Mouse (Mus musculus) hindbrain, embryonic 15.5 days (tissue): ENCODE measurements around the gene Cox14. TPM values are rescaled to one million over a fixed set of nuclear protein-coding genes. Genes with fewer than 3 reads are reported as not detected.
A peak's percentile ranks its signal among the peaks of the same experiment; 100 is the strongest.
"Not testable (repeated sequence)": the region's sequence is repeated elsewhere in the genome, so short reads cannot be mapped to it uniquely, and the experiment has no call there.

Experiments
- ATAC-seq: fragments of 200-750 bp; cut with Nextera tagmentation; 2 replicates; pipeline ENCODE4 v1.8.0; 2017; ENCODE audit warnings: low read depth, moderate number of reproducible peaks, moderate TSS enrichment; ENCODE audit not compliant: low FRiP score
- H3K27ac ChIP-seq: fragments of 300-500 bp; sonication (generic); replicated peaks from 2 replicates; pipeline ENCODE4 v1.5.1; 2015; ENCODE audit warnings: mild to moderate bottlenecking, inconsistent platforms
- H3K27me3 ChIP-seq: fragments of 300-500 bp; sonication (generic); 2 replicates; pipeline ENCODE4 v1.6.1; 2015; ENCODE audit warnings: control low read depth, inconsistent platforms
- H3K36me3 ChIP-seq: fragments of 300-500 bp; sonication (generic); 2 replicates; pipeline ENCODE4 v1.6.1; 2015; ENCODE audit warnings: control low read depth, inconsistent platforms
- H3K4me1 ChIP-seq: fragments of 300-500 bp; sonication (generic); replicated peaks from 2 replicates; pipeline ENCODE4 v1.6.1; 2015; ENCODE audit warnings: control low read depth, inconsistent platforms
- H3K4me2 ChIP-seq: fragments of 300-500 bp; sonication (generic); 2 replicates; pipeline ENCODE4 v1.6.1; 2015; ENCODE audit warnings: moderate library complexity, mild to moderate bottlenecking, inconsistent platforms
- H3K4me3 ChIP-seq: fragments of 300-500 bp; sonication (generic); 2 replicates; pipeline ENCODE4 v1.5.1; 2015; ENCODE audit warnings: mild to moderate bottlenecking, inconsistent platforms
- H3K9ac ChIP-seq: fragments of 300-500 bp; sonication (generic); 2 replicates; pipeline ENCODE4 v1.6.1; 2015; ENCODE audit warnings: inconsistent platforms
- H3K9me3 ChIP-seq: fragments of 300-500 bp; sonication (generic); 2 replicates; pipeline ENCODE4 v1.6.1; 2016; ENCODE audit warnings: control low read depth, inconsistent platforms
- WGBS: fragments of 180-500 bp; shearing (Covaris S2); methylation state at CpG from one replicate; pipeline ENCODE4 v1.1.7; 2015; 5-methylcytosine and 5-hydroxymethylcytosine counted together
- polyA plus RNA-seq: library from polyadenylated mRNA; unstranded; fragments of >200 nt; fragmentation: Nextera tagmentation; extraction: Ambion mirVana; gene quantifications from 2 replicates; pipeline ENCODE4 v1.2.1, GENCODE M21; 2015

Gene Cox14
- polyA plus RNA-seq, 1 experiment from 2014 or later, result 171 TPM

- Histone ChIP-seq H3K4me2 (no peak overlapping the region), H3K27ac (no peak overlapping the region), H3K4me3 (no peak overlapping the region), H3K27me3 (no peaks in the 10 kb centered on the region), H3K9ac (no peak overlapping the region), H3K9me3 (no peaks in the 10 kb centered on the region), H3K36me3 (peaks cover 20% of the 10 kb centered on the region), H3K4me1 (peaks cover 43% of the 10 kb centered on the region)
- no peak for ATAC-seq
- WGBS, result 82% methylated on average over 9 of the region's 9 CpGs
Observed at GRCm38 (mm10) chr15:99718461-99719021, 6.9 kb upstream of the Cox14 start.

- H3K4me1 ChIP-seq, result peaks cover 48% of the 10 kb centered on the region
- no peak overlapping the region for H3K4me3 ChIP-seq
- H3K27me3 ChIP-seq, result no peaks in the 10 kb centered on the region
- no peaks in the 10 kb centered on the region for H3K9me3 ChIP-seq
- no peak for ATAC-seq
- peaks cover 6% of the 10 kb centered on the region; the same call in 1 of the 2 replicates for H3K36me3 ChIP-seq
- H3K4me2 ChIP-seq, result no peak overlapping the region
- H3K27ac ChIP-seq, result no peak overlapping the region
- no peak overlapping the region for H3K9ac ChIP-seq
- 80% methylated on average over 8 of the region's 8 CpGs for WGBS
Observed at GRCm38 (mm10) chr15:99719865-99720264, 5.6 kb upstream of the Cox14 start.

- Histone ChIP-seq H3K9me3 (no peaks in the 10 kb centered on the region), H3K4me2 (no peak overlapping the region), H3K27ac (no peak overlapping the region), H3K9ac (no peak overlapping the region), H3K4me3 (no peak overlapping the region), H3K27me3 (no peaks in the 10 kb centered on the region), H3K36me3 (peaks cover 5% of the 10 kb centered on the region; the same call in 1 of the 2 replicates), H3K4me1 (peaks cover 39% of the 10 kb centered on the region)
- ATAC-seq, result no peak
- 86% methylated on average over 25 of the region's 25 CpGs for WGBS
Observed at GRCm38 (mm10) chr15:99721921-99722743, 3.3 kb upstream of the Cox14 start.

- peak overlapping the region; percentile 63 for H3K27ac ChIP-seq
Observed at GRCm38 (mm10) chr15:99723120-99723514, 2.3 kb upstream of the Cox14 start.

GRCm38 (mm10) chr15:99723515-99724291, 1.7 kb upstream of the Cox14 start:
- H3K36me3 ChIP-seq, result peaks cover 18% of the 10 kb centered on the region
- no peaks in the 10 kb centered on the region for H3K9me3 ChIP-seq
- no peak overlapping the region for H3K4me3 ChIP-seq
- no peaks in the 10 kb centered on the region for H3K27me3 ChIP-seq
- H3K9ac ChIP-seq, result no peak overlapping the region
- 21% methylated on average over 11 of the region's 11 CpGs for WGBS
- peaks cover 29% of the 10 kb centered on the region for H3K4me1 ChIP-seq
- no peak overlapping the region for H3K4me2 ChIP-seq
- ATAC-seq, result no peak
- peak overlapping the region; percentile 63 for H3K27ac ChIP-seq

More at GRCm38 (mm10) chr15:99723120-99723514, 2.3 kb upstream of the Cox14 start:
- Histone ChIP-seq H3K4me3 (no peak overlapping the region), H3K27me3 (no peaks in the 10 kb centered on the region), H3K9me3 (no peaks in the 10 kb centered on the region), H3K4me1 (peaks cover 32% of the 10 kb centered on the region), H3K36me3 (peaks cover 13% of the 10 kb centered on the region), H3K9ac (no peak overlapping the region), H3K4me2 (no peak overlapping the region)
- WGBS, result 57% methylated on average over 10 of the region's 10 CpGs
- no peak for ATAC-seq

GRCm38 (mm10) chr15:99724292-99725021, 961 bp upstream of the Cox14 start:
- Histone ChIP-seq H3K9ac (peak overlapping the region; percentile 26; the same call in 1 of the 2 replicates), H3K27ac (peak overlapping the region; percentile 63), H3K4me2 (peak overlapping the region; percentile 61), H3K4me1 (peaks cover 29% of the 10 kb centered on the region), H3K4me3 (peak overlapping the region; percentile 96), H3K9me3 (no peaks in the 10 kb centered on the region), H3K27me3 (no peaks in the 10 kb centered on the region), H3K36me3 (peaks cover 24% of the 10 kb centered on the region)
- WGBS, result 10% methylated on average over 16 of the region's 16 CpGs
- ATAC-seq, result peak; percentile 19; the same call in 1 of the 2 replicates

- 81% methylated on average over 2 of the region's 2 CpGs for WGBS
- Histone ChIP-seq H3K9me3 (no peaks in the 10 kb centered on the region), H3K27me3 (no peaks in the 10 kb centered on the region), H3K4me3 (peak overlapping the region; percentile 96), H3K9ac (peak overlapping the region; percentile 98), H3K4me2 (peak overlapping the region; percentile 76), H3K4me1 (peaks cover 29% of the 10 kb centered on the region), H3K36me3 (peaks cover 23% of the 10 kb centered on the region), H3K27ac (peak overlapping the region; percentile 89)
- ATAC-seq, result no peak
Observed at GRCm38 (mm10) chr15:99726549-99726948, 1.1 kb downstream of the Cox14 start.

- WGBS, result 90% methylated on average over 4 of the region's 5 CpGs
- H3K4me2 ChIP-seq, result peak overlapping the region; percentile 76; the same call in 1 of the 2 replicates
- H3K4me3 ChIP-seq, ATAC-seq, H3K27ac ChIP-seq, H3K27me3 ChIP-seq, H3K9me3 ChIP-seq, H3K9ac ChIP-seq: not testable (repeated sequence)
- peaks cover 29% of the 10 kb centered on the region for H3K4me1 ChIP-seq
- peaks cover 23% of the 10 kb centered on the region for H3K36me3 ChIP-seq
Observed at GRCm38 (mm10) chr15:99727039-99727438, 1.6 kb downstream of the Cox14 start.

GRCm38 (mm10) chr15:99727525-99727924, 2.1 kb downstream of the Cox14 start:
- peaks cover 29% of the 10 kb centered on the region for H3K4me1 ChIP-seq
- no peak overlapping the region for H3K4me2 ChIP-seq
- H3K4me3 ChIP-seq, result no peak overlapping the region
- 95% methylated on average over 12 of the region's 12 CpGs for WGBS
- peaks cover 25% of the 10 kb centered on the region for H3K36me3 ChIP-seq
- H3K27me3 ChIP-seq, result no peaks in the 10 kb centered on the region
- no peaks in the 10 kb centered on the region for H3K9me3 ChIP-seq
- no peak for ATAC-seq
- H3K27ac ChIP-seq, result no peak overlapping the region
- H3K9ac ChIP-seq, result no peak overlapping the region

GRCm38 (mm10) chr15:99728211-99728610, 2.8 kb downstream of the Cox14 start:
- H3K9ac ChIP-seq, result no peak overlapping the region
- H3K36me3 ChIP-seq, result peaks cover 31% of the 10 kb centered on the region
- no peak overlapping the region for H3K4me2 ChIP-seq
- H3K27me3 ChIP-seq, result no peaks in the 10 kb centered on the region
- H3K9me3 ChIP-seq, result no peaks in the 10 kb centered on the region
- ATAC-seq, result no peak
- no peak overlapping the region for H3K4me3 ChIP-seq
- H3K27ac ChIP-seq, result no peak overlapping the region
- WGBS, result 95% methylated on average over 5 of the region's 5 CpGs
- H3K4me1 ChIP-seq, result peaks cover 23% of the 10 kb centered on the region

- 94% methylated on average over 4 of the region's 4 CpGs for WGBS
- no peak overlapping the region for H3K4me3 ChIP-seq
- peaks cover 13% of the 10 kb centered on the region for H3K4me1 ChIP-seq
- no peak for ATAC-seq
- no peaks in the 10 kb centered on the region for H3K9me3 ChIP-seq
- peaks cover 36% of the 10 kb centered on the region for H3K36me3 ChIP-seq
- no peak overlapping the region for H3K4me2 ChIP-seq
- no peak overlapping the region for H3K27ac ChIP-seq
- H3K9ac ChIP-seq, result no peak overlapping the region
- no peaks in the 10 kb centered on the region for H3K27me3 ChIP-seq
Observed at GRCm38 (mm10) chr15:99729056-99729783, 3.8 kb downstream of the Cox14 start.
